Mouse (Mus musculus) intestine, embryonic 15.5 days (tissue): ENCODE results near the gene Gga3. TPM values are rescaled to one million over a fixed set of nuclear protein-coding genes. Genes with fewer than 3 reads are reported as not detected.

Source experiments
- ATAC-seq: fragments of 200-750 bp; cut with Nextera tagmentation; 2 replicates; pipeline ENCODE4 v1.8.0; 2017; ENCODE audit warnings: moderate TSS enrichment, moderate library complexity
- H3K27ac ChIP-seq: fragments of 300-500 bp; sonication (generic); 2 replicates; pipeline ENCODE4 v1.5.1; 2015; ENCODE audit warnings: mild to moderate bottlenecking, inconsistent platforms
- H3K27me3 ChIP-seq: fragments of 300-500 bp; sonication (generic); replicated peaks from 2 replicates; pipeline ENCODE4 v1.6.1; 2015; ENCODE audit warnings: inconsistent platforms
- H3K36me3 ChIP-seq: fragments of 300-500 bp; sonication (generic); 2 replicates; pipeline ENCODE4 v1.6.1; 2015; ENCODE audit warnings: inconsistent platforms
- H3K4me1 ChIP-seq: fragments of 300-500 bp; sonication (generic); replicated peaks from 2 replicates; pipeline ENCODE4 v1.6.1; 2015; ENCODE audit warnings: inconsistent platforms
- H3K4me2 ChIP-seq: fragments of 300-500 bp; sonication (generic); replicated peaks from 2 replicates; pipeline ENCODE4 v1.6.1; 2015; ENCODE audit warnings: mild to moderate bottlenecking, inconsistent platforms
- H3K4me3 ChIP-seq: fragments of 300-500 bp; sonication (generic); replicated peaks from 2 replicates; pipeline ENCODE4 v1.5.1; 2015; ENCODE audit warnings: inconsistent platforms
- H3K9ac ChIP-seq: fragments of 300-500 bp; sonication (generic); 2 replicates; pipeline ENCODE4 v1.6.1; 2015; ENCODE audit warnings: inconsistent platforms
- H3K9me3 ChIP-seq: fragments of 300-500 bp; sonication (generic); 2 replicates; pipeline ENCODE4 v1.6.1; 2016; ENCODE audit warnings: inconsistent platforms
- WGBS: fragments of 180-500 bp; shearing (Covaris S2); methylation state at CpG from one replicate; pipeline ENCODE4 v1.1.7; 2015; 5-methylcytosine and 5-hydroxymethylcytosine counted together
- polyA plus RNA-seq: library from polyadenylated mRNA; unstranded; fragments of >200 nt; fragmentation: Nextera tagmentation; extraction: Ambion mirVana; gene quantifications from 2 replicates; pipeline ENCODE4 v1.2.1, GENCODE M21; 2015

The Gga3 gene
- polyA plus RNA-seq, 1 experiment from 2014 or later, result 18.3 TPM

GRCm38 (mm10) chr11:115582913-115583606 lies 20.8 kb downstream of the Gga3 start:
- Histone ChIP-seq H3K4me1 (no peaks in the 10 kb centered on the region), H3K36me3 (peaks cover 82% of the 10 kb centered on the region), H3K4me3 (no peak overlapping the region), H3K9ac (no peak overlapping the region), H3K9me3 (no peaks in the 10 kb centered on the region), H3K27me3 (no peaks in the 10 kb centered on the region), H3K27ac (no peak overlapping the region), H3K4me2 (no peak overlapping the region)
- ATAC-seq, result no peak
- WGBS, result 81% methylated on average over 10 of the region's 10 CpGs

- no peak for ATAC-seq
- no peak overlapping the region for H3K4me3 ChIP-seq
- H3K27me3 ChIP-seq, result no peaks in the 10 kb centered on the region
- no peak overlapping the region for H3K9ac ChIP-seq
- H3K36me3 ChIP-seq, result peaks cover 48% of the 10 kb centered on the region
- no peaks in the 10 kb centered on the region for H3K9me3 ChIP-seq
- H3K27ac ChIP-seq, result no peak overlapping the region
- H3K4me2 ChIP-seq, result no peak overlapping the region
- no peaks in the 10 kb centered on the region for H3K4me1 ChIP-seq
Measured at GRCm38 (mm10) chr11:115579080-115579479, 24.8 kb downstream of the Gga3 start.

GRCm38 (mm10) chr11:115564961-115565360 lies 38.9 kb downstream of the Gga3 start:
- Histone ChIP-seq H3K9ac (peak overlapping the region; percentile 70), H3K4me2 (peak overlapping the region; percentile 74), H3K4me3 (peak overlapping the region; percentile 88), H3K27ac (no peak overlapping the region), H3K9me3 (no peaks in the 10 kb centered on the region), H3K4me1 (0 out of 2 replicates have a peak, but pooled peaks cover 12% of the 10 kb centered on the region), H3K36me3 (peaks cover 30% of the 10 kb centered on the region), H3K27me3 (no peaks in the 10 kb centered on the region)
- WGBS, result 13% methylated on average over 7 of the region's 7 CpGs
- no peak for ATAC-seq

- H3K9me3 ChIP-seq, result no peaks in the 10 kb centered on the region
- peak within 1 kb of the TSS; percentile 74 for H3K4me2 ChIP-seq
- 0 out of 2 replicates have a peak, but pooled peaks cover 12% of the 10 kb centered on the region for H3K4me1 ChIP-seq
- WGBS, result under 1% methylated on average over 42 of the region's 42 CpGs
- no peaks in the 10 kb centered on the region for H3K27me3 ChIP-seq
- H3K9ac ChIP-seq, result peak within 1 kb of the TSS; percentile 70
- ATAC-seq, result peak; percentile 96
- H3K36me3 ChIP-seq, result peaks cover 22% of the 10 kb centered on the region
- H3K27ac ChIP-seq, result peak within 1 kb of the TSS; percentile 80
- H3K4me3 ChIP-seq, result peak within 1 kb of the TSS; percentile 88
Measured at GRCm38 (mm10) chr11:115564064-115564809, 39.6 kb downstream of the Gga3 start, which contains the start of gene Nup85. Gene Nup85 (plus strand): TSS chr11:115564434.

GRCm38 (mm10) chr11:115563406-115563805 lies 40.4 kb downstream of the Gga3 start:
- Histone ChIP-seq H3K4me1 (0 out of 2 replicates have a peak, but pooled peaks cover 12% of the 10 kb centered on the region), H3K36me3 (peaks cover 14% of the 10 kb centered on the region), H3K27me3 (no peaks in the 10 kb centered on the region), H3K9me3 (no peaks in the 10 kb centered on the region), H3K4me3 (peak overlapping the region; percentile 88), H3K9ac (peak overlapping the region; percentile 70), H3K27ac (peak overlapping the region; percentile 80; the same call in 1 of the 2 replicates), H3K4me2 (peak overlapping the region; percentile 74)
- 45% methylated on average over 4 of the region's 4 CpGs for WGBS
- ATAC-seq, result 0 out of 2 replicates have a peak, but pooled peaks have one; percentile 30

- Histone ChIP-seq H3K27ac (no peak overlapping the region), H3K36me3 (no peaks in the 10 kb centered on the region), H3K27me3 (no peaks in the 10 kb centered on the region), H3K9me3 (no peaks in the 10 kb centered on the region), H3K4me2 (no peak overlapping the region), H3K9ac (no peak overlapping the region), H3K4me3 (no peak overlapping the region), H3K4me1 (no peaks in the 10 kb centered on the region)
- ATAC-seq, result no peak
- WGBS, result 77% methylated on average over 17 of the region's 17 CpGs
Measured at GRCm38 (mm10) chr11:115555717-115556116, 48.1 kb downstream of the Gga3 start.

GRCm38 (mm10) chr11:115552783-115553182 lies 51.1 kb downstream of the Gga3 start:
- no peaks in the 10 kb centered on the region for H3K27me3 ChIP-seq
- H3K9me3 ChIP-seq, result no peaks in the 10 kb centered on the region
- no peaks in the 10 kb centered on the region for H3K4me1 ChIP-seq
- no peak overlapping the region for H3K27ac ChIP-seq
- no peaks in the 10 kb centered on the region for H3K36me3 ChIP-seq
- no peak overlapping the region for H3K4me3 ChIP-seq
- 65% methylated on average over 4 of the region's 4 CpGs for WGBS
- no peak for ATAC-seq
- no peak overlapping the region for H3K4me2 ChIP-seq
- H3K9ac ChIP-seq, result no peak overlapping the region

- no peaks in the 10 kb centered on the region for H3K27me3 ChIP-seq
- no peaks in the 10 kb centered on the region for H3K4me1 ChIP-seq
- ATAC-seq, result no peak
- no peaks in the 10 kb centered on the region for H3K36me3 ChIP-seq
- H3K9me3 ChIP-seq, result no peaks in the 10 kb centered on the region
- whole genome bisulfite sequencing, result 68% methylated on average over 4 of the region's 4 CpGs
- no peak overlapping the region for H3K4me2 ChIP-seq
- no peak overlapping the region for H3K9ac ChIP-seq
- no peak overlapping the region for H3K4me3 ChIP-seq
- H3K27ac ChIP-seq, result no peak overlapping the region
Measured at GRCm38 (mm10) chr11:115543571-115543970, 60.3 kb downstream of the Gga3 start.

- Histone ChIP-seq H3K4me1 (0 out of 2 replicates have a peak, but pooled peaks cover 3% of the 10 kb centered on the region), H3K4me3 (no peak overlapping the region), H3K4me2 (no peak overlapping the region), H3K27me3 (no peaks in the 10 kb centered on the region), H3K27ac (no peak overlapping the region), H3K9ac (no peak overlapping the region), H3K9me3 (no peaks in the 10 kb centered on the region), H3K36me3 (peaks cover under 1% of the 10 kb centered on the region)
- 69% methylated on average over 2 of the region's 2 CpGs for WGBS
- no peak for ATAC-seq
Measured at GRCm38 (mm10) chr11:115538045-115538444, 65.8 kb downstream of the Gga3 start.

GRCm38 (mm10) chr11:115536856-115537568 lies 66.8 kb downstream of the Gga3 start:
- H3K9ac ChIP-seq, result no peak overlapping the region
- 88% methylated on average over 10 of the region's 10 CpGs for WGBS
- H3K9me3 ChIP-seq, result no peaks in the 10 kb centered on the region
- H3K27me3 ChIP-seq, result no peaks in the 10 kb centered on the region
- H3K4me2 ChIP-seq, result peak overlapping the region; percentile 68; the same call in 1 of the 2 replicates
- ATAC-seq, result no peak; the same call in 1 of the 2 replicates
- 0 out of 2 replicates have a peak, but pooled peaks cover 6% of the 10 kb centered on the region for H3K4me1 ChIP-seq
- H3K27ac ChIP-seq, result peak overlapping the region; percentile 100
- peaks cover 11% of the 10 kb centered on the region for H3K36me3 ChIP-seq
- no peak overlapping the region for H3K4me3 ChIP-seq

- peak within 1 kb of the TSS; percentile 68 for H3K4me2 ChIP-seq
- peak; percentile 96 for ATAC-seq
- WGBS, result 2% methylated on average over 69 of the region's 70 CpGs
Measured at GRCm38 (mm10) chr11:115536038-115536681, 67.7 kb downstream of the Gga3 start, which contains the start of gene Sumo2. Gene Sumo2 (minus strand): TSS chr11:115536276.

More at GRCm38 (mm10) chr11:115536038-115536681, 67.7 kb downstream of the Gga3 start, which contains the start of gene Sumo2:
- Histone ChIP-seq H3K4me1 (0 out of 2 replicates have a peak, but pooled peaks cover 6% of the 10 kb centered on the region), H3K27ac (peak within 1 kb of the TSS; percentile 100), H3K27me3 (no peaks in the 10 kb centered on the region), H3K9ac (peak within 1 kb of the TSS; percentile 98), H3K4me3 (peak within 1 kb of the TSS; percentile 94), H3K36me3 (peaks cover 17% of the 10 kb centered on the region), H3K9me3 (no peaks in the 10 kb centered on the region)
